Mouse (Mus musculus) bone marrow macrophage, adult 2 months (primary cell): Measurements from ENCODE around the gene Ccdc78. TPM values are rescaled to one million over a fixed set of nuclear protein-coding genes. Genes with fewer than 3 reads are reported as not detected.

Experiments used
- H3K27ac ChIP-seq: 2 replicates; pipeline ENCODE4 v1.5.1; 2012; ENCODE audit warnings: low read depth, low read length; ENCODE audit not compliant: insufficient read depth
- H3K4me1 ChIP-seq: 2 replicates; pipeline ENCODE4 v1.6.1; 2012; ENCODE audit warnings: low read length; ENCODE audit not compliant: control insufficient read depth, insufficient read depth
- H3K4me3 ChIP-seq: 2 replicates; pipeline ENCODE4 v1.5.1; 2012; ENCODE audit warnings: mild to moderate bottlenecking, low read length, moderate library complexity; ENCODE audit not compliant: insufficient read depth
- CTCF ChIP-seq: IDR thresholded peaks from 2 replicates; pipeline ENCODE4 v1.5.1; 2012; ENCODE audit warnings: low read depth, mild to moderate bottlenecking, low read length, moderate library complexity
- POLR2A ChIP-seq: IDR thresholded peaks from 2 replicates; pipeline ENCODE4 v1.6.1; 2012; ENCODE audit warnings: mild to moderate bottlenecking, low read depth, low read length, borderline replicate concordance
- polyA plus RNA-seq: library from polyadenylated mRNA; stranded (reverse); fragments of >200 nt; gene quantifications from 2 replicates; pipeline ENCODE4 v1.2.4, GENCODE M21; 2012; ENCODE audit not compliant: missing spikeins, insufficient read depth, insufficient read length

The Ccdc78 gene
- polyA plus RNA-seq, 1 experiment = not detected

- no peak overlapping the region for H3K27ac ChIP-seq
- TF ChIP-seq POLR2A (no peak), CTCF (no peak)
- peaks cover 8% of the 10 kb centered on the region for H3K4me1 ChIP-seq
- no peak overlapping the region for H3K4me3 ChIP-seq
Measured at GRCm38 (mm10) chr17:25755627-25756377, 30.6 kb upstream of the Ccdc78 start.

GRCm38 (mm10) chr17:25756378-25757242 is 29.8 kb upstream of the Ccdc78 start:
- no peak overlapping the region for H3K4me3 ChIP-seq
- peaks cover 13% of the 10 kb centered on the region for H3K4me1 ChIP-seq
- no peak overlapping the region for H3K27ac ChIP-seq
- TF ChIP-seq POLR2A (no peak), CTCF (no peak)

- TF ChIP-seq CTCF (no peak), POLR2A (no peak)
- Histone ChIP-seq H3K4me3 (no peak overlapping the region), H3K4me1 (peaks cover 21% of the 10 kb centered on the region), H3K27ac (no peak overlapping the region)
Measured at GRCm38 (mm10) chr17:25757691-25758090, 28.7 kb upstream of the Ccdc78 start.

GRCm38 (mm10) chr17:25760148-25760547 is 26.2 kb upstream of the Ccdc78 start:
- Histone ChIP-seq H3K4me1 (peaks cover 21% of the 10 kb centered on the region), H3K4me3 (no peak overlapping the region), H3K27ac (no peak overlapping the region)
- no peak for TF ChIP-seq CTCF
- no peak for TF ChIP-seq POLR2A

GRCm38 (mm10) chr17:25761561-25761970 is 24.8 kb upstream of the Ccdc78 start:
- TF ChIP-seq CTCF (no peak), POLR2A (no peak)
- H3K4me3 ChIP-seq = no peak overlapping the region
- H3K27ac ChIP-seq = peak overlapping the region; percentile 60
- H3K4me1 ChIP-seq = peaks cover 21% of the 10 kb centered on the region

GRCm38 (mm10) chr17:25762591-25762990 is 23.8 kb upstream of the Ccdc78 start:
- TF ChIP-seq POLR2A (no peak), CTCF (no peak)
- H3K4me1 ChIP-seq = peaks cover 21% of the 10 kb centered on the region
- no peak overlapping the region for H3K27ac ChIP-seq
- H3K4me3 ChIP-seq = no peak overlapping the region

- no peak overlapping the region for H3K27ac ChIP-seq
- H3K4me3 ChIP-seq = no peak overlapping the region
- TF ChIP-seq POLR2A = no peak
- TF ChIP-seq CTCF = no peak
- H3K4me1 ChIP-seq = peaks cover 12% of the 10 kb centered on the region
Measured at GRCm38 (mm10) chr17:25765886-25766285, 20.5 kb upstream of the Ccdc78 start.

- no peak for TF ChIP-seq POLR2A
- TF ChIP-seq CTCF = no peak
- Histone ChIP-seq H3K4me1 (no peaks in the 10 kb centered on the region), H3K4me3 (no peak overlapping the region), H3K27ac (no peak overlapping the region)
Measured at GRCm38 (mm10) chr17:25769331-25769730, 17.0 kb upstream of the Ccdc78 start.

- TF ChIP-seq POLR2A (no peak), CTCF (peak; percentile 79)
- peaks cover 2% of the 10 kb centered on the region; the same call in 1 of the 2 replicates for H3K4me1 ChIP-seq
- H3K27ac ChIP-seq = no peak within 1 kb of the TSS
- peak within 1 kb of the TSS; percentile 69 for H3K4me3 ChIP-seq
Measured at GRCm38 (mm10) chr17:25773549-25774120, 12.7 kb upstream of the Ccdc78 start, which contains the start of gene Narfl. Gene Narfl (plus strand): TSS chr17:25773776.
